Mouse (Mus musculus) neural tube, embryonic 14.5 days (tissue): ENCODE data around the gene Tmem130. TPM values are rescaled to one million over a fixed set of nuclear protein-coding genes. Genes with fewer than 3 reads are reported as not detected.
"Not testable (repeated sequence)": the region's sequence is repeated elsewhere in the genome, so short reads cannot be mapped to it uniquely, and the experiment has no call there.

Experiments used
- ATAC-seq: fragments of 200-750 bp; cut with Nextera tagmentation; 2 replicates; pipeline ENCODE4 v1.8.0; 2017; ENCODE audit warnings: low read depth, mild to moderate bottlenecking, moderate TSS enrichment, moderate library complexity
- H3K27ac ChIP-seq: fragments of 300-500 bp; sonication (generic); 2 replicates; pipeline ENCODE4 v1.5.1; 2014; ENCODE audit warnings: low read depth, mild to moderate bottlenecking, control low read depth, low read length, moderate library complexity, mixed read lengths
- H3K27me3 ChIP-seq: fragments of 300-500 bp; sonication (generic); 2 replicates; pipeline ENCODE4 v1.6.1; 2014; ENCODE audit warnings: low read length; ENCODE audit not compliant: control insufficient read depth, insufficient read depth
- H3K36me3 ChIP-seq: fragments of 300-500 bp; sonication (generic); 2 replicates; pipeline ENCODE4 v1.6.1; 2014; ENCODE audit warnings: low read length, mixed read lengths; ENCODE audit not compliant: control insufficient read depth, insufficient read depth
- H3K4me1 ChIP-seq: fragments of 300-500 bp; sonication (generic); 2 replicates; pipeline ENCODE4 v1.6.1; 2014; ENCODE audit warnings: low read length; ENCODE audit not compliant: control insufficient read depth, insufficient read depth
- H3K4me2 ChIP-seq: fragments of 300-500 bp; sonication (generic); 2 replicates; pipeline ENCODE4 v1.6.1; 2014; ENCODE audit warnings: mild to moderate bottlenecking, low read depth, low read length, control low read depth
- H3K4me3 ChIP-seq: fragments of 300-500 bp; sonication (generic); 2 replicates; pipeline ENCODE4 v1.5.1; 2014; ENCODE audit warnings: low read depth, low read length, control low read depth, mixed read lengths
- H3K9ac ChIP-seq: fragments of 300-500 bp; sonication (generic); replicated peaks from 2 replicates; pipeline ENCODE4 v1.6.1; 2014; ENCODE audit warnings: low read depth, mild to moderate bottlenecking, control low read depth, low read length, mixed read lengths
- H3K9me3 ChIP-seq: fragments of 300-500 bp; sonication (generic); 2 replicates; pipeline ENCODE4 v1.6.1; 2016; ENCODE audit warnings: low read length; ENCODE audit not compliant: control insufficient read depth
- WGBS: fragments of 180-500 bp; shearing (Covaris S2); extraction: QIAGEN DNeasy Blood & Tissue Kit; methylation state at CpG from one replicate; pipeline ENCODE4 v1.1.7; 2014; 5-methylcytosine and 5-hydroxymethylcytosine counted together
- polyA plus RNA-seq: library from polyadenylated mRNA; unstranded; fragments of >200 nt; fragmentation: Nextera tagmentation; extraction: Ambion mirVana; gene quantifications from 2 replicates; pipeline ENCODE4 v1.2.1, GENCODE M21; 2014

Gene Tmem130
- polyA plus RNA-seq, 1 experiment from 2014 or later: 384 TPM

- H3K9ac ChIP-seq: no peak overlapping the region
- no peaks in the 10 kb centered on the region for H3K9me3 ChIP-seq
- peaks cover 23% of the 10 kb centered on the region for H3K36me3 ChIP-seq
- H3K27me3 ChIP-seq: no peaks in the 10 kb centered on the region
- peaks cover 7% of the 10 kb centered on the region for H3K4me1 ChIP-seq
- H3K27ac ChIP-seq: no peak overlapping the region
- ATAC-seq: no peak
- no peak overlapping the region for H3K4me3 ChIP-seq
- H3K4me2 ChIP-seq: no peak overlapping the region
- 93% methylated on average over 6 of the region's 6 CpGs for WGBS
Observed at GRCm38 (mm10) chr5:144773231-144773630, 11.6 kb upstream of the Tmem130 start.

- WGBS: 38% methylated on average over 8 of the region's 8 CpGs
- peak overlapping the region; percentile 97; the same call in 1 of the 2 replicates for H3K27ac ChIP-seq
- H3K9ac ChIP-seq: peak overlapping the region; percentile 94
- H3K4me2 ChIP-seq: peak overlapping the region; percentile 65
- no peaks in the 10 kb centered on the region for H3K9me3 ChIP-seq
- no peaks in the 10 kb centered on the region for H3K27me3 ChIP-seq
- ATAC-seq: peak; percentile 13; the same call in 1 of the 2 replicates
- H3K4me3 ChIP-seq: peak overlapping the region; percentile 83
- H3K36me3 ChIP-seq: peaks cover 5% of the 10 kb centered on the region; the same call in 1 of the 2 replicates
- H3K4me1 ChIP-seq: peaks cover 7% of the 10 kb centered on the region
Observed at GRCm38 (mm10) chr5:144769067-144769482, 7.5 kb upstream of the Tmem130 start.

- under 1% methylated on average over 91 of the region's 92 CpGs for WGBS
- H3K36me3 ChIP-seq: peaks cover 5% of the 10 kb centered on the region; the same call in 1 of the 2 replicates
- H3K9me3 ChIP-seq: no peaks in the 10 kb centered on the region
- peak overlapping the region; percentile 97 for H3K27ac ChIP-seq
- peak overlapping the region; percentile 65 for H3K4me2 ChIP-seq
- peak; percentile 89 for ATAC-seq
- peak overlapping the region; percentile 94 for H3K9ac ChIP-seq
- H3K4me3 ChIP-seq: peak overlapping the region; percentile 83
- no peaks in the 10 kb centered on the region for H3K27me3 ChIP-seq
- H3K4me1 ChIP-seq: peaks cover 7% of the 10 kb centered on the region
Observed at GRCm38 (mm10) chr5:144767911-144768841, 6.6 kb upstream of the Tmem130 start.

- H3K27ac ChIP-seq: peak within 1 kb of the TSS; percentile 97
- not testable (repeated sequence) for H3K4me1 ChIP-seq, H3K9me3 ChIP-seq, H3K27me3 ChIP-seq, H3K36me3 ChIP-seq
- H3K4me3 ChIP-seq: peak within 1 kb of the TSS; percentile 83
- peak within 1 kb of the TSS; percentile 94 for H3K9ac ChIP-seq
- H3K4me2 ChIP-seq: peak within 1 kb of the TSS; percentile 65
- 86% methylated on average over 13 of the region's 15 CpGs for WGBS
- peak; percentile 0; the same call in 1 of the 2 replicates for ATAC-seq
Observed at GRCm38 (mm10) chr5:144767106-144767798, 5.6 kb upstream of the Tmem130 start, which contains the start of gene Trrap. TSS of gene Trrap (plus strand) at chr5:144767732.

GRCm38 (mm10) chr5:144766646-144767045, 5.0 kb upstream of the Tmem130 start:
- no peak overlapping the region for H3K9ac ChIP-seq

GRCm38 (mm10) chr5:144766026-144766425, 4.4 kb upstream of the Tmem130 start:
- Histone ChIP-seq H3K9ac (no peak overlapping the region), H3K4me1 (peaks cover 7% of the 10 kb centered on the region), H3K9me3 (no peaks in the 10 kb centered on the region), H3K4me3 (no peak overlapping the region), H3K4me2 (no peak overlapping the region), H3K36me3 (0 out of 2 replicates have a peak, but pooled peaks cover 2% of the 10 kb centered on the region), H3K27ac (no peak overlapping the region), H3K27me3 (no peaks in the 10 kb centered on the region)
- no peak for ATAC-seq
- WGBS: 76% methylated on average over 7 of the region's 7 CpGs

More at GRCm38 (mm10) chr5:144766646-144767045, 5.0 kb upstream of the Tmem130 start:
- Histone ChIP-seq H3K4me2 (no peak overlapping the region), H3K9me3 (no peaks in the 10 kb centered on the region), H3K27me3 (no peaks in the 10 kb centered on the region), H3K36me3 (0 out of 2 replicates have a peak, but pooled peaks cover 5% of the 10 kb centered on the region), H3K4me3 (no peak overlapping the region), H3K4me1 (peaks cover 7% of the 10 kb centered on the region), H3K27ac (no peak overlapping the region)
- no peak for ATAC-seq
- WGBS: 83% methylated on average over 11 of the region's 11 CpGs

- Histone ChIP-seq H3K9me3 (no peaks in the 10 kb centered on the region), H3K27ac (peak overlapping the region; percentile 29), H3K9ac (no peak overlapping the region), H3K36me3 (no peaks in the 10 kb centered on the region; the same call in 1 of the 2 replicates), H3K4me2 (peak overlapping the region; percentile 17; the same call in 1 of the 2 replicates), H3K4me1 (peaks cover 11% of the 10 kb centered on the region; the same call in 1 of the 2 replicates), H3K4me3 (no peak overlapping the region), H3K27me3 (no peaks in the 10 kb centered on the region)
- ATAC-seq: peak; percentile 32; the same call in 1 of the 2 replicates
- WGBS: 7% methylated on average over 8 of the region's 8 CpGs
Observed at GRCm38 (mm10) chr5:144758422-144758821, 3.2 kb downstream of the Tmem130 start.

GRCm38 (mm10) chr5:144757402-144757801, 4.2 kb downstream of the Tmem130 start:
- no peak overlapping the region for H3K9ac ChIP-seq
- no peaks in the 10 kb centered on the region; the same call in 1 of the 2 replicates for H3K36me3 ChIP-seq
- no peak overlapping the region for H3K4me3 ChIP-seq
- no peak overlapping the region for H3K4me2 ChIP-seq
- H3K27ac ChIP-seq: no peak overlapping the region
- H3K27me3 ChIP-seq: no peaks in the 10 kb centered on the region
- ATAC-seq: no peak
- H3K9me3 ChIP-seq: no peaks in the 10 kb centered on the region
- 88% methylated on average over 9 of the region's 9 CpGs for WGBS
- peaks cover 11% of the 10 kb centered on the region; the same call in 1 of the 2 replicates for H3K4me1 ChIP-seq
